Mouse (Mus musculus) CH12F3 (cell line): ENCODE data around the gene Tmem102.

Source experiments
- in situ Hi-C: fragments of 300-500 bp; cut with MboI; formaldehyde crosslinking; loops from 2 replicates; pipeline ENCODE4 v1.14.3; 2020; ENCODE audit warnings: low sequenced_read_pairs

Gene Tmem102

GRCm38 (mm10) chr11:69791420-69791819 is 14.0 kb downstream of the Tmem102 start:
- in situ Hi-C loops = no loop called here

- in situ Hi-C loops = no loop called here
Measured at GRCm38 (mm10) chr11:69789431-69789830, 16.0 kb downstream of the Tmem102 start.

- in situ Hi-C loops = no loop called here
Measured at GRCm38 (mm10) chr11:69787306-69787705, 18.1 kb downstream of the Tmem102 start.

GRCm38 (mm10) chr11:69784793-69785272 is 20.6 kb downstream of the Tmem102 start:
- in situ Hi-C loops = no loop called here

- in situ Hi-C loops = no loop called here
Measured at GRCm38 (mm10) chr11:69781828-69782227, 23.6 kb downstream of the Tmem102 start.

- in situ Hi-C loops = no loop called here
Measured at GRCm38 (mm10) chr11:69778985-69779384, 26.4 kb downstream of the Tmem102 start.

- in situ Hi-C loops = no loop called here
Measured at GRCm38 (mm10) chr11:69778258-69778982, 27.0 kb downstream of the Tmem102 start.

- in situ Hi-C loops = no loop called here
Measured at GRCm38 (mm10) chr11:69777504-69778257, 27.7 kb downstream of the Tmem102 start.

- in situ Hi-C loops = no loop called here
Measured at GRCm38 (mm10) chr11:69776488-69776887, 28.9 kb downstream of the Tmem102 start.

- in situ Hi-C loops = no loop called here
Measured at GRCm38 (mm10) chr11:69775716-69776115, 29.7 kb downstream of the Tmem102 start.

- in situ Hi-C loops = no loop called here
Measured at GRCm38 (mm10) chr11:69774961-69775360, 30.5 kb downstream of the Tmem102 start.

GRCm38 (mm10) chr11:69767625-69767909 is 37.9 kb downstream of the Tmem102 start:
- in situ Hi-C loops = no loop called here

- in situ Hi-C loops = no loop called here
Measured at GRCm38 (mm10) chr11:69766872-69767624, 38.4 kb downstream of the Tmem102 start.

- in situ Hi-C loops = no loop called here
Measured at GRCm38 (mm10) chr11:69766126-69766609, 39.3 kb downstream of the Tmem102 start.

GRCm38 (mm10) chr11:69765221-69766125 is 40.0 kb downstream of the Tmem102 start, which contains the start of gene Zbtb4:
Zbtb4 (plus strand) TSS chr11:69765912.
- in situ Hi-C loops = no loop called here

GRCm38 (mm10) chr11:69763551-69763950 is 41.9 kb downstream of the Tmem102 start:
- in situ Hi-C loops = no loop called here

GRCm38 (mm10) chr11:69761868-69762267 is 43.6 kb downstream of the Tmem102 start, which contains the start of gene Slc35g3:
Slc35g3 (minus strand) TSS chr11:69761968.
- in situ Hi-C loops = no loop called here

GRCm38 (mm10) chr11:69760901-69761200 is 44.6 kb downstream of the Tmem102 start:
- in situ Hi-C loops = no loop called here

GRCm38 (mm10) chr11:69760160-69760900 is 45.1 kb downstream of the Tmem102 start:
- in situ Hi-C loops = no loop called here
